Mouse (Mus musculus) CD4-positive, CD25-positive, alpha-beta regulatory T cell, adult 9 weeks (primary cell): ENCODE data around the gene Fam120a. TPM values are rescaled to one million over a fixed set of nuclear protein-coding genes. Genes with fewer than 3 reads are reported as not detected.

Experiments used
- polyA plus RNA-seq: library from polyadenylated mRNA; unstranded; fragments of 100-300 nt; shearing (Covaris generic); gene quantifications from one replicate; pipeline ENCODE4 v1.2.1, GENCODE M21; 2017

Fam120a gene
- 15.0 TPM for polyA plus RNA-seq

GRCm38 (mm10) chr13:48967956-48968749 lies at the start of gene Fam120a:
TSS of gene Fam120a (minus strand) at chr13:48968017.

GRCm38 (mm10) chr13:48870771-48871731 lies 96.8 kb downstream of the Fam120a start, which contains the start of gene Phf2:
TSS of gene Phf2 (minus strand) at chr13:48871119.

Other genes with a start within 250 kb of the Fam120a start
- 6.8 TPM for gene Phf2, start 96.9 kb downstream of the Fam120a start, polyA plus RNA-seq
- gene Wnk2, start 180.0 kb upstream of the Fam120a start, polyA plus RNA-seq = not detected
- 28.2 TPM for gene Ninj1, start 219.5 kb upstream of the Fam120a start, polyA plus RNA-seq
- gene Card19, start 248.0 kb upstream of the Fam120a start, polyA plus RNA-seq = 47.5 TPM